Comparison of ENCODE assay signal across 8 mouse cellular contexts in genomic region chr6:67266664-67267407, GRCm38 (mm10). TPM values are rescaled to one million over a fixed set of nuclear protein-coding genes. Genes with fewer than 3 reads are reported as not detected.
DNase-seq lines count a peak whose midpoint lies in the region; ATAC-seq lines count a peak whose summit lies in the region.

No protein-coding gene starts in this region.

- no peaks in the 10 kb centered on the region for H3K9me3 ChIP-seq in hindbrain, embryonic 11.5 days (ENCODE audit: control insufficient read depth, low read length)

- no peaks in the 10 kb centered on the region for H3K4me1 ChIP-seq in hindbrain, embryonic 11.5 days (replicated peaks; ENCODE audit: control insufficient read depth, insufficient read depth, low read length)

- H3K36me3 ChIP-seq in hindbrain, embryonic 11.5 days (ENCODE audit: control insufficient read depth, insufficient read depth, low read length), result no peaks in the 10 kb centered on the region

- peak; percentile 97 for DNase-seq in Muller cell, postnatal 12 days (ENCODE audit: inconsistent ontology term)
- peak; percentile 98 for DNase-seq in cerebellum, adult 9-11 months
- DNase-seq in frontal cortex, adult 2 months (ENCODE audit: extremely low spot score in 1 of 2, low spot score in 1 of 2), result peak; percentile 97 to 98
- DNase-seq in hindbrain, embryonic 11.5 days (ENCODE audit: low spot score), result peak; percentile 96
- DNase-seq in layer of hippocampus, postnatal 10 days (ENCODE audit: low spot score in 2 of 2), result peak; percentile 90 to 94
- peak; percentile 97 for DNase-seq in lung, postnatal 10 days
- peak; percentile 94 for DNase-seq in ovary, postnatal 36 days (ENCODE audit: low spot score)
- DNase-seq in thymus, postnatal 25 days, result peak; percentile 96

- ATAC-seq in hindbrain, embryonic 11.5 days (ENCODE audit: low FRiP score), result peak; percentile 100

- H3K9ac ChIP-seq in hindbrain, embryonic 11.5 days (ENCODE audit: low read depth, low read length), result peak overlapping the region; percentile 100

- no peaks in the 10 kb centered on the region for H3K27me3 ChIP-seq in hindbrain, embryonic 11.5 days (ENCODE audit: control insufficient read depth, insufficient read depth, low read length)

- H3K27ac ChIP-seq in hindbrain, embryonic 11.5 days (ENCODE audit: low read depth, low read length), result peak overlapping the region; percentile 68

- peak overlapping the region; percentile 99 for H3K4me3 ChIP-seq in hindbrain, embryonic 11.5 days (ENCODE audit: low read depth, low read length)

- H3K4me2 ChIP-seq in hindbrain, embryonic 11.5 days (replicated peaks; ENCODE audit: low read depth, low read length), result peak overlapping the region; percentile 60

- under 1% methylated on average over 62 of the region's 68 CpGs for WGBS in hindbrain, embryonic 11.5 days

RNA-seq across cellular contexts. Expression of gene Serbp1, which starts 28.9 kb away (rescaled TPM):
- polyA plus RNA-seq in frontal cortex, adult 2 months (2012; rRNA removed), result 227 and 240 TPM in 2 replicates
- polyA plus RNA-seq in hindbrain, embryonic 11.5 days (2014; fragmentation: Nextera tagmentation; extraction: Ambion mirVana), result 546 and 563 TPM in 2 replicates
- total RNA-seq in layer of hippocampus, postnatal 10 days (2021), result 100 to 1,000 TPM; 293 to 314 TPM

Comparison
In these comparisons a context has a peak if more than half of its experiments do, and no peak if none do; other contexts are left out.
1. Peak in every context shown above with its lines: DNase-seq, ATAC-seq, H3K4me3 ChIP-seq and H3K27ac ChIP-seq.